Mouse (Mus musculus) gonadal fat pad, adult 2 months (tissue): ENCODE data around the gene Gm17657. TPM values are rescaled to one million over a fixed set of nuclear protein-coding genes. Genes with fewer than 3 reads are reported as not detected.

Experiments
- DNase-seq: peaks from one replicate; pipeline ENCODE4 v3.0.0-alpha.2; 2012; ENCODE audit warnings: low read depth
- polyA plus RNA-seq: library from polyadenylated mRNA; depleted of rRNA; stranded (reverse); fragments of >200 nt; gene quantifications from 2 replicates; pipeline ENCODE4 v1.2.3, GENCODE M21; 2012; rRNA removed

Gm17657 gene
- polyA plus RNA-seq, 1 experiment, result not detected

DNA sequence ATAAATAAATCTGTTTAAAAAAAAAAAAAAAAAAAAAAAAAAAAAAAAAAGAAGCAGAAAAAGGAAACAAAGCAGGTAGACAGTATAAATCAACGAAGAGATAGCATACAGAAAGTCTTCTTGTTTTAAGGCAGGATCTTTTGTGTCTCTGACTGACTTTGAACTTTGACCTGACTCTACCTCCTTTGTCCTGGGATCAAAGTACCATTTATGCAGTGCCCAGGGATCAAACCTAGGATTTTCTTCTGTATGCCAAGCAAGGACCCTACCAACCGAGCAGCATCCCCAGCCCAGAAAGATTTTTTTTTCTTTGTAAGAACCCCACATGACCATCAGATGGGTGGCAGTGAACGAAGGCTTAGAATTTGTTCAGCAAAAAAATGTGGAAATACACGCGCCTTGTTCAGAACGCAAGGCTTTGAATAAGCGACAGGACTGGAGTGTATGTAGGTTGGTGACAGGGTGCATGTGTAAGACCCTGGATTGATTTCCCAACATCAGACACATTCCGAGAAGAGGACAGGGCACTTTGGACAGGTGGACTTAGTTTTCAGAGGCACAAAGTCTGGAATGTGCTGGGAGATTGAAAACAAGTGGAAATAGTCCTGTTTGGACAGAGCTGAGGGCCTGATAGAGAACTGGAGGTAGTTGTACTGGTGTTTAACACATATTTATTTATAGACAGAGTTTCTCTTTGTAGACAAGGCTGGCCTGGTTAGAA is 61.0 kb downstream of the Gm17657 start:
- DNase-seq, result no peak

DNA sequence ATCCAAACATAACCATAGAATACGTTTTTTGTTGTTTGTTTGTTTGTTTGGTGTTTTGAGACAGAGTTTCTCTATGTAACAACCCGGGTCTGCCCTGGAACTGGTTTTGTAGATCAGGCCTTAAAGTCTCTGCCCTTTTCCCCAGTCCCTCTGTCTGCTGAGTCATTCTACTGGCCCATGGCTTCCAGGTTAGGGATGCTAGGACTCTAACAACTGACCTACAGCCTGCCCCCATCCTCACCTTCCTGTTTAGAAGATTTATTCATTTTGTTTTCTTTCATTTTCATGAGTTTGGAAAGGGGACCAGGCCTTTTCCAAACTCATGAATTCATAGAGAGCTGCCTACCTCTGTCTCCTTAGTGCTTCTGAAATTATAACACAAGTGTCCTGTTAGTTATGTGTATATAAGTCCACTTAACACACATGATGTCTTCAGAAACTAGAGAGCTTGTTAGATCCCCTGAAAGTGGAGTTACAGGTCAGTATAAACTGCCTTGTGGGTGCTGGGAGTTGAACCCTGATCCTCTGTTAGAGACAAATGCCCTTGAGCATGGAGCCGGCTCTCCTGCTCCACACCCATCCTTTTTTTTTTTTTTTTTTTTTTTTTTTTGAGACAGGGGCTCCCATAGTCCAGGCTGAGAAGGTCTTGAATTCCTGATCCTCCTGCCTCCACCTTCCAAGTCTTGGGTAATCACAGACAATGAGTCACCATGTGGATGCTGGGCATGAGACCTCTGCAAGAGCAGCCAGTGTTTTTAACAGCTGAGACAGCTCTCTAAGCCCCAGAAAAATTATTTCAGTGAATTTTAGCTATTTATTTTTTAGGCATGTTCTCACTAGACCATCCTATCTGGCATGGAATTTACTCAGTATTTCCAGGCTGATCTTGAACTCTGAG is 63.9 kb downstream of the Gm17657 start:
- DNase-seq, result no peak

DNA sequence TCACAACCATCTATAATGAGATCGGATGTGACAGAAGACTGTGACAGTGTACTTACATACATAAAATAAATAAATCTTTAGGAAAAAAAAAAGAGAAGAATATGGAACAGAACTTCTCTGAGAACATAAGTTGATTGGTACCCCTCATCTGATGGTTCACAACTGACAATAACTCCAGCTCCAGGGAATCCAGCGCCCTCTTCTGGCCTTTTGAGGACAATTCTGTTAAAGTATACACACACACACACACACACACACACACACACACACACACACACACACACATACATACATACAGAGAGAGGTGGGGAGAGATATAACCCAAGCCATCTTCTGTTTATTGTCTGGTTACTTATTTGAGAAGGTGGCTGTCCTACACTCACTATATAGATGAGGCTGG is 65.0 kb downstream of the Gm17657 start:
- DNase-seq, result no peak

DNA sequence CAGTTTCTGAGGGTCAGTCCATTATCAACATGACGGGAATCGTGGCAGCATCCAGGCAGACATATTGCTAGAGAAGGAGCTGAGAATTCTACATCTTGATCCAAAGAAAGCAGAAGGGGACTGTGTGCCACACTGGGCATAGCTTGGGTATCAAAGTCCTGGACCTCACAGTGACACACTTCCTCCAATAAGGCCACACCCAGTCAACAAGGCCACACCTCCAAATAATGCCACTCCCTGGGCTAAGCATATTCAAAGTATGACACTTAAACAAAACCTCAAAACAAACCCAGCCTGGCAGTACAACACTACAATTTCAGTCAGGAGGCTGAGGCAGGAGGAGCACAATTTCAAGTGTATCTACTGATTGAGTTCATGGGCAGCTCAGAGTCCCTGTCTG is 66.2 kb downstream of the Gm17657 start:
- no peak for DNase-seq

DNA sequence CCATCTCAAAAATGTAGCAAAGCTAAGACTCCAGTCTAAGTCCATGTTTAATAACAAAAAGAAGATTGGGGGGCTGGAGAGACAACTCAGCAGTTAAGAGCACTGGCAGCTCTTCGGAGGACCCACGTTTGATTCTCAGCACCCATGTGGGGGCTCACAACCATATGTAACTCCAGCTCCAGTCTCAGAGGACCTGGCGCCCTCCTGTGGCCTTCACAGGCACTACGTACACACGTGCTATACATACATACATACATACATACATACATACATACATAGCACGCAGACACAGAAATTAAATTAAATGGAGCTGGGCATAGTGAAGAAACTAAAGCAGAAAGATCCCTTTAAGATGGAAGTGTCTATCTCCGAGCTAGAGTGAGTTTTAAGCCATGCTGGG is 66.8 kb downstream of the Gm17657 start:
- DNase-seq, result no peak

DNA sequence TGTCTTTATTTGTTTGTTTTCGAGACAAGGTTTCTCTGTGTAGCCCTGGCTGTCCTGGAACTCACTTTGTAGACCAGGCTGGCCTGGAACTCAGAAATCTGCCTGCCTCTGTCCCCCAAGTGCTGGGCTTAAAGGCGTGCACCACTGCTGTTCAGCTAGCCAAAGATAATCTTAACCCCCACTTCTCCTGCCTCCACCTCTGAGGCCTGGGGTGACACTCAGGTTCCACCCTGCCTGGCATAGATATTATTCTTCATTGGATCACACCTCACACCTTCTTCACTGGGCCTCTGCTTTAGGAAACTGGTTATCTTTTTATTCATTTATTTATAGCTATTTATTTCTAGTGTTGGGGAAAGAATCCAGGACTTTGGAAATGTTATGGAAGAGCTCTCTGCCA is 69.2 kb downstream of the Gm17657 start:
- no peak for DNase-seq

DNA sequence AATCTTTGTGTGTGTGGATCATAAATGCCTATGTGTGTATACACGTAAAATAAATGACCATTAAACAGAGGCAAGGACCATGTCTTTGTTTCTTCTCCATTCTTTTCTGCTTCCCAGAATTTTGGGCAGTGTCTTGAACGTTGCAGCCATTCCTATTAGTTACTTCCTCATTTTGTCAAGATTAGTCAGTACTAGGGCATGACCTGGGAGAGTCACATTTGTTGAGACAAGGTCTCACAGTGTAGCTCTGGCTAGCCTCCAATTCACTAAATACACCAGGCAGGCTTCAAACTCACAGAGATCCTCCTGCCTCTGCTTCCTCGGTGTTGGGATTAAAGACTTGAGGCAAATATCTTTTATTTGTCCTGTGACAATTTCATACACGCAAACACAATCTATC is 71.2 kb downstream of the Gm17657 start:
- DNase-seq, result no peak

DNA sequence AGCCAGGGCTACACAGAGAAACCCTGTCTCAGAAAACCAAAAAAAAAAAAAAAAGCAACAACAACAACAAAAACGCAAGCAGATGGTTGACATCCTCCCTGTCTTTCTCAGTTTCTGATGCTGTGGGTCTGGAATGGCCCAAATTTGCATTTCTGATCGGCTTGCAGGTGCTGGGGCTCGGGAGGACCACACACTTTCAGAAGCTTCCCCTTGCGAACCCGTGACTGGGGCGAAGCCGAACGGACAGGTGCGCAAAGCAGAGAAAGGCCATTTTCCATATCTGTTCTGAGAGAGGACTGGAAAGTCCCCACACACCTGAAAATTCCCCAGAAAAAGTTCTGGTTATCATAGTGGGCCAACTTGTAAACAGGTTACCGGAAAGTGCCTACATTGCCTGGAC is 72.1 kb downstream of the Gm17657 start:
- DNase-seq, result no peak

DNA sequence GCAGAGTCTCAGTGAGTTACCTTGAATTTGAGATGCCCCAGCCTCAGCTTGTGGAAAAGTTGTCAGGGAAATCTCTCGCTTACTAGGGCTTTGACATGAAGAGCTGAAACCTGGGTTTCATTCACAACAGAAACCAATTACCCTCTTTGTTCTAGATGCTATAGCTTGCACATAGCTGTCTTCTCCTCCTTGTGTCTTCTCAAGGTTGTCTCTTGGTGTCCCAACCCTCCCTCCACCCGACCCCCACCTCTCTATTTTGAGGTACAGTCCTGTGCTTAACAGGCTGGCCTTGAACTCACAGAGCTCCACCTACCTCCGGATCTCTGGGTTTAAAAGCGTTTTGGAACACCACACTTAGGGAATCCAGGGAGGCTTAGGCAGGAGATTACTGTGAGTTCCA is 73.0 kb downstream of the Gm17657 start:
- no peak for DNase-seq

DNA sequence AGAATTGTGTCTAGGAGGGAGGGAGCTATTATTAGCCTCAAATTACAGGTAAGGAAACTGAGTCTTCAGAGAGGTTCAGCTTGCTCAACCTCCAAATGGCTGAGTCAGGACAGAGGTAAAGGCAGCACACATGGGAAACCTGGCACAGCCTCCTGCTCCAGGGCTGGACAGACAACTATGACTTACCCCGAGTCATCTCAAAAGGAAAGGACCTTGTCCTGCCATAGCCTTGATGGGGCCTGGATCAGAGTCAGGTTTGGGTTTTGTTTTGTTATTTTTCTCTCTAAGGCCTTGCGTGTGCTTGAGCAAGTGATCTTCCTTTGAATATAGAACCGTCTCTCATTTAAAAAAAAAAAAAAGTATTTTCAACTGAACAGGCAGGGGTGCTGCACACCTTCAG is 74.3 kb downstream of the Gm17657 start:
- DNase-seq, result no peak

DNA sequence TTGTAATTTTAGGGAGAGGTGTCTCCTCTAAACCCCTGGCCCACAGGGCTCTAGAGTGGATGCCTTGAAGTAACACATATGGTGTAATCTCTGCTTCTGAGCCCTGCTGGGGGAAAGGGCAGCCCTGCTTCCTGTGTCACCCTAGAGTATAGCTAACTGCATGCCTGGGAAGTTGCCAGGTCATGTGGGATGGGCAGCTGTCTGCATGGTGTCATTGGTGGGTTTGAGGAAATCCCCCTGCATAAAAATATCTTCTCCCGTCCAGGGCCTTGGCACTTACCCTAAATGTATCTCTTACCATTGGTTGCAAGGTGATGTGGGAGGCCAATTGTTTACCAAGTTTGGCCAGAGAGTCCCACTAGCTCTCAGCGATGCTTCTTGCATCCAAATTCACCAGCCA is 75.4 kb downstream of the Gm17657 start:
- no peak for DNase-seq

DNA sequence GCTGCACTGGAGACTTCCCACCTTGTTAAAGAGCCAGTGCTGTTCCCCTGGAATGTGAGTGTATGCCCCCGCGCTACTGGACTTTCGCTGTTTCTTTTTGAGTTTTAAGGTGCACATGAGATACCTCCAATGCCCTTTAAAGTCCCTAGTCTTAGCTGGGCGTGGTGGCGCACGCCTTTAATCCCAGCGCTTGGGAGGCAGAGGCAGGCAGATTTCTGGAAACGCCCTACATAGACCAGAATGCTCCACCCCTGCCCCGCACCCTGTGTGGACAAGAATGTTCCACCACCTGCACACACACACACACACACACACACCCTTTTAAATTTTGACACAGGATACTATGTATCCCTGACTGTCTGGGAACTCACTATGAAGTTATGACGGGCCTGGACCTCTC is 76.0 kb downstream of the Gm17657 start:
- no peak for DNase-seq

Other genes with a start within 250 kb of the Gm17657 start
- gene Pi16, start 232.0 kb downstream of the Gm17657 start, polyA plus RNA-seq, result 31.4 and 42.9 TPM in 2 replicates
- 587 and 681 TPM in 2 replicates for gene Mtch1, start 201.7 kb downstream of the Gm17657 start, polyA plus RNA-seq
- gene Fgd2, start 188.7 kb downstream of the Gm17657 start, polyA plus RNA-seq, result 23.3 and 32.9 TPM in 2 replicates
- gene Pim1, start 58.9 kb downstream of the Gm17657 start, polyA plus RNA-seq, result 9.5 and 10.9 TPM in 2 replicates
- gene Tbc1d22b, start 147 bp upstream of the Gm17657 start, polyA plus RNA-seq, result 14.0 and 16.4 TPM in 2 replicates
- 0.81 and 1.6 TPM in 2 replicates for gene Tmem217, start 2.7 kb upstream of the Gm17657 start, polyA plus RNA-seq
- gene Rnf8, start 65.2 kb upstream of the Gm17657 start, polyA plus RNA-seq, result 23.1 and 23.2 TPM in 2 replicates
- gene Gm28043, start 65.2 kb upstream of the Gm17657 start, polyA plus RNA-seq, result 0.99 and 1.8 TPM in 2 replicates
- 25.3 and 29.9 TPM in 2 replicates for gene Cmtr1, start 111.0 kb upstream of the Gm17657 start, polyA plus RNA-seq
- 8.0 and 22.9 TPM in 2 replicates for gene Ccdc167, start 167.4 kb upstream of the Gm17657 start, polyA plus RNA-seq